Mouse (Mus musculus) stomach, embryonic 14.5 days (tissue): Measurements from ENCODE around the gene Prr29. TPM values are rescaled to one million over a fixed set of nuclear protein-coding genes. Genes with fewer than 3 reads are reported as not detected.
A peak's percentile ranks its signal among the peaks of the same experiment; 100 is the strongest.
"Not testable (repeated sequence)": the region's sequence is repeated elsewhere in the genome, so short reads cannot be mapped to it uniquely, and the experiment has no call there.

Source experiments
- ATAC-seq: fragments of 200-750 bp; cut with Nextera tagmentation; 2 replicates; pipeline ENCODE4 v1.8.0; 2017; ENCODE audit warnings: low read depth, moderate TSS enrichment; ENCODE audit not compliant: insufficient number of reproducible peaks, insufficient read depth, low FRiP score
- H3K27ac ChIP-seq: fragments of 300-500 bp; sonication (generic); 2 replicates; pipeline ENCODE4 v1.5.1; 2014; ENCODE audit warnings: mild to moderate bottlenecking, low read length, moderate library complexity, mixed read lengths
- H3K27me3 ChIP-seq: fragments of 300-500 bp; sonication (generic); 2 replicates; pipeline ENCODE4 v1.6.1; 2014; ENCODE audit warnings: low read length, control low read depth, mixed read lengths; ENCODE audit not compliant: control insufficient read depth, insufficient read depth
- H3K36me3 ChIP-seq: fragments of 300-500 bp; sonication (generic); 2 replicates; pipeline ENCODE4 v1.6.1; 2014; ENCODE audit warnings: mild to moderate bottlenecking, control low read depth, low read length, moderate library complexity, mixed read lengths; ENCODE audit not compliant: control insufficient read depth, insufficient read depth
- H3K4me1 ChIP-seq: fragments of 300-500 bp; sonication (generic); 2 replicates; pipeline ENCODE4 v1.6.1; 2014; ENCODE audit warnings: low read length, control low read depth, mixed read lengths; ENCODE audit not compliant: control insufficient read depth, insufficient read depth
- H3K4me2 ChIP-seq: fragments of 300-500 bp; sonication (generic); replicated peaks from 2 replicates; pipeline ENCODE4 v1.6.1; 2014; ENCODE audit warnings: low read depth, low read length, control low read depth
- H3K4me3 ChIP-seq: fragments of 300-500 bp; sonication (generic); 2 replicates; pipeline ENCODE4 v1.5.1; 2014; ENCODE audit warnings: low read depth, low read length, control low read depth
- H3K9ac ChIP-seq: fragments of 300-500 bp; sonication (generic); replicated peaks from 2 replicates; pipeline ENCODE4 v1.6.1; 2014; ENCODE audit warnings: low read depth, mild to moderate bottlenecking, control low read depth, low read length, moderate library complexity, mixed read lengths
- H3K9me3 ChIP-seq: fragments of 300-500 bp; sonication (generic); 2 replicates; pipeline ENCODE4 v1.6.1; 2016; ENCODE audit warnings: low read depth, low read length, control low read depth; ENCODE audit not compliant: control insufficient read depth
- WGBS: fragments of 180-500 bp; shearing (Covaris S2); extraction: QIAGEN DNeasy Blood & Tissue Kit; methylation state at CpG from one replicate; pipeline ENCODE4 v1.1.7; 2014; 5-methylcytosine and 5-hydroxymethylcytosine counted together
- polyA plus RNA-seq: library from polyadenylated mRNA; unstranded; fragments of >200 nt; fragmentation: Nextera tagmentation; extraction: Ambion mirVana; gene quantifications from 2 replicates; pipeline ENCODE4 v1.2.1, GENCODE M21; 2014

The Prr29 gene
- polyA plus RNA-seq, 1 experiment from 2014 or later = 0.77 TPM

- Histone ChIP-seq H3K27ac (no peak overlapping the region), H3K27me3 (no peaks in the 10 kb centered on the region), H3K36me3 (no peaks in the 10 kb centered on the region), H3K9ac (no peak overlapping the region), H3K4me1 (no peaks in the 10 kb centered on the region), H3K4me2 (no peak overlapping the region), H3K9me3 (no peaks in the 10 kb centered on the region), H3K4me3 (no peak overlapping the region)
- WGBS = 53% methylated on average over 6 of the region's 6 CpGs
- ATAC-seq = no peak
Measured at GRCm38 (mm10) chr11:106329128-106329527, 36.1 kb upstream of the Prr29 start.

- Histone ChIP-seq H3K4me3 (no peak overlapping the region), H3K27ac (no peak overlapping the region), H3K4me1 (no peaks in the 10 kb centered on the region), H3K27me3 (no peaks in the 10 kb centered on the region), H3K9ac (no peak overlapping the region), H3K9me3 (no peaks in the 10 kb centered on the region), H3K4me2 (no peak overlapping the region), H3K36me3 (no peaks in the 10 kb centered on the region)
- ATAC-seq = no peak
- 54% methylated on average over 7 of the region's 7 CpGs for WGBS
Measured at GRCm38 (mm10) chr11:106329682-106330081, 35.6 kb upstream of the Prr29 start.

- Histone ChIP-seq H3K4me3 (no peak overlapping the region), H3K27me3 (no peaks in the 10 kb centered on the region), H3K27ac (no peak overlapping the region), H3K9me3 (no peaks in the 10 kb centered on the region), H3K4me1 (no peaks in the 10 kb centered on the region), H3K4me2 (no peak overlapping the region), H3K9ac (no peak overlapping the region), H3K36me3 (no peaks in the 10 kb centered on the region)
- 55% methylated on average over 4 of the region's 4 CpGs for WGBS
- no peak for ATAC-seq
Measured at GRCm38 (mm10) chr11:106332458-106332857, 32.8 kb upstream of the Prr29 start.

DNA sequence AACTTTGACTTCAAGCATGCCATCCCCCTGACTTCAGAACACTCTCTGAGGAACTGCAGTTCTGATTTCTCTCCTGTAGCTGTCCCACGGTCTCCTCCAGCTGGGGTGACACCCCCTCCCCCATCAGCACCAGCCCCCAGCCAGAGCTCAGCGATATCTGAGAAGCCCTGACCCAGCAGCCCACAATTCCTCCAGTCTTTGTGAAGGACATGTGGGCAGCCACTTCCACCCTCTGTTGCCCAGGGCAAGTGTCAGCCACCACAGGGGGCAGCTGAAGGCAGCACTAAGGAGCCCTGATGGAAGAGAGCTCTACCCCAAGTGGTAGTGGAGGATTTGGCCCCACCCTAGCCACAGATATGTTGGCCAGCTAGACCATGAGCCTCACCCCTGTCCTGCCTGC, 31.2 kb upstream of the Prr29 start:
- H3K27me3 ChIP-seq = no peaks in the 10 kb centered on the region

GRCm38 (mm10) chr11:106338029-106338428, 27.2 kb upstream of the Prr29 start:
- H3K4me2 ChIP-seq = no peak overlapping the region
- H3K27me3 ChIP-seq = no peaks in the 10 kb centered on the region
- no peaks in the 10 kb centered on the region for H3K36me3 ChIP-seq
- no peak overlapping the region for H3K4me3 ChIP-seq
- H3K9me3 ChIP-seq = no peaks in the 10 kb centered on the region
- no peaks in the 10 kb centered on the region for H3K4me1 ChIP-seq
- no peak overlapping the region for H3K9ac ChIP-seq
- H3K27ac ChIP-seq = no peak overlapping the region
- no peak for ATAC-seq
- 79% methylated on average over 5 of the region's 5 CpGs for WGBS

More for the DNA sequence above, 31.2 kb upstream of the Prr29 start:
- H3K4me1 ChIP-seq = no peaks in the 10 kb centered on the region
- ATAC-seq = no peak
- no peak overlapping the region for H3K4me2 ChIP-seq
- WGBS = 0% methylated on average over 2 of the region's 2 CpGs
- H3K9ac ChIP-seq = no peak overlapping the region
- H3K9me3 ChIP-seq = no peaks in the 10 kb centered on the region
- no peak overlapping the region for H3K4me3 ChIP-seq
- no peak overlapping the region for H3K27ac ChIP-seq
- no peaks in the 10 kb centered on the region for H3K36me3 ChIP-seq

- Histone ChIP-seq H3K9ac (no peak overlapping the region), H3K9me3 (no peaks in the 10 kb centered on the region), H3K36me3 (no peaks in the 10 kb centered on the region), H3K4me1 (no peaks in the 10 kb centered on the region), H3K4me2 (no peak overlapping the region), H3K27ac (no peak overlapping the region), H3K4me3 (no peak overlapping the region), H3K27me3 (no peaks in the 10 kb centered on the region)
- WGBS = 80% methylated on average over 7 of the region's 7 CpGs
- ATAC-seq = no peak
Measured at GRCm38 (mm10) chr11:106338870-106339269, 26.4 kb upstream of the Prr29 start.

GRCm38 (mm10) chr11:106339323-106339722, 25.9 kb upstream of the Prr29 start:
- not testable (repeated sequence) for H3K4me3 ChIP-seq, H3K27ac ChIP-seq, H3K4me1 ChIP-seq, H3K27me3 ChIP-seq, ATAC-seq, H3K36me3 ChIP-seq, H3K9ac ChIP-seq, H3K9me3 ChIP-seq, H3K4me2 ChIP-seq
- WGBS = 88% methylated on average over 4 of the region's 4 CpGs

- Histone ChIP-seq H3K9me3 (no peaks in the 10 kb centered on the region), H3K36me3 (no peaks in the 10 kb centered on the region), H3K4me2 (no peak overlapping the region), H3K27me3 (no peaks in the 10 kb centered on the region), H3K4me3 (no peak overlapping the region), H3K27ac (no peak overlapping the region), H3K9ac (no peak overlapping the region), H3K4me1 (0 out of 2 replicates have a peak, but pooled peaks cover 7% of the 10 kb centered on the region)
- ATAC-seq = no peak
- 78% methylated on average over 9 of the region's 9 CpGs for WGBS
Measured at GRCm38 (mm10) chr11:106340990-106341520, 24.2 kb upstream of the Prr29 start.

- WGBS = 21% methylated on average over 6 of the region's 6 CpGs
- Histone ChIP-seq H3K27ac (no peak overlapping the region), H3K9me3 (no peaks in the 10 kb centered on the region), H3K4me3 (no peak overlapping the region), H3K4me2 (no peak overlapping the region), H3K27me3 (no peaks in the 10 kb centered on the region), H3K4me1 (0 out of 2 replicates have a peak, but pooled peaks cover 7% of the 10 kb centered on the region), H3K9ac (no peak overlapping the region), H3K36me3 (no peaks in the 10 kb centered on the region)
- peak; percentile 73 for ATAC-seq
Measured at GRCm38 (mm10) chr11:106344910-106345309, 20.4 kb upstream of the Prr29 start.
